Mouse (Mus musculus): ENCODE results near the gene Gm48551.

The Gm48551 gene

GRCm38 (mm10) chr10:81430831-81431525 is 46.7 kb downstream of the Gm48551 start:
- DNase-seq (ENCODE audit: low read depth): no peak

- DNase-seq (ENCODE audit: low read depth): no peak
Measured at GRCm38 (mm10) chr10:81431526-81432168, 47.4 kb downstream of the Gm48551 start.

- DNase-seq (ENCODE audit: low read depth): no peak
Measured at GRCm38 (mm10) chr10:81432169-81432867, 48.1 kb downstream of the Gm48551 start.

GRCm38 (mm10) chr10:81432868-81433262 is 48.6 kb downstream of the Gm48551 start:
- peak; percentile 92 for DNase-seq (ENCODE audit: low read depth)

- no peak for DNase-seq (ENCODE audit: low read depth)
Measured at GRCm38 (mm10) chr10:81433541-81434289, 49.4 kb downstream of the Gm48551 start.

- DNase-seq (ENCODE audit: low read depth): no peak
Measured at GRCm38 (mm10) chr10:81434361-81435263, 50.3 kb downstream of the Gm48551 start.

- DNase-seq (ENCODE audit: low read depth): no peak
Measured at GRCm38 (mm10) chr10:81435436-81435835, 51.2 kb downstream of the Gm48551 start.

GRCm38 (mm10) chr10:81441019-81441418 is 56.8 kb downstream of the Gm48551 start:
- no peak for DNase-seq (ENCODE audit: low read depth)
